Mouse (Mus musculus) right cerebral cortex, postnatal 4 days (tissue): ENCODE measurements at regions not wholly inside any gene's neighbourhood (a gene's known extent, or its start where the extent isn't known, plus 50 kb on each side); places are given as distances from the start of the nearest gene placed in this dataset.
"Not testable (repeated sequence)": the region's sequence is repeated elsewhere in the genome, so short reads cannot be mapped to it uniquely, and the experiment has no call there.

Experiments used
- DNase-seq: peaks from one replicate; pipeline ENCODE4 v3.0.0-alpha.2; 2022

GRCm38 (mm10) chr12:70633194-70633593 is 180.3 kb downstream of the Tmx1 start:
- DNase-seq: no peak

GRCm38 (mm10) chr12:70633622-70634365 is 180.9 kb downstream of the Tmx1 start:
- DNase-seq: no peak

GRCm38 (mm10) chr12:70635997-70636396 is 183.1 kb downstream of the Tmx1 start:
- DNase-seq: no peak

- no peak for DNase-seq
Observed at GRCm38 (mm10) chr12:70640186-70640585, 185.1 kb upstream of the Frmd6 start.

- no peak for DNase-seq
Observed at GRCm38 (mm10) chr12:70644910-70645309, 180.4 kb upstream of the Frmd6 start.

- DNase-seq: no peak
Observed at GRCm38 (mm10) chr12:70645407-70645806, 179.9 kb upstream of the Frmd6 start.

GRCm38 (mm10) chr12:70647516-70647915 is 177.8 kb upstream of the Frmd6 start:
- no peak for DNase-seq

- no peak for DNase-seq
Observed at GRCm38 (mm10) chr12:70648179-70648811, 177.0 kb upstream of the Frmd6 start.

- DNase-seq: no peak
Observed at GRCm38 (mm10) chr12:70648812-70649188, 176.5 kb upstream of the Frmd6 start.

GRCm38 (mm10) chr12:70649691-70650090 is 175.6 kb upstream of the Frmd6 start:
- DNase-seq: no peak

- DNase-seq: no peak
Observed at GRCm38 (mm10) chr12:70650470-70650869, 174.8 kb upstream of the Frmd6 start.

- no peak for DNase-seq
Observed at GRCm38 (mm10) chr12:70652751-70653150, 172.6 kb upstream of the Frmd6 start.

GRCm38 (mm10) chr12:70653971-70654370 is 171.3 kb upstream of the Frmd6 start:
- DNase-seq: no peak

GRCm38 (mm10) chr12:70654546-70654945 is 170.8 kb upstream of the Frmd6 start:
- DNase-seq: peak; percentile 38

GRCm38 (mm10) chr12:70655411-70655811 is 169.9 kb upstream of the Frmd6 start:
- no peak for DNase-seq

- DNase-seq: no peak
Observed at GRCm38 (mm10) chr12:70655900-70656544, 169.3 kb upstream of the Frmd6 start.

GRCm38 (mm10) chr12:70656805-70657492 is 168.4 kb upstream of the Frmd6 start:
- DNase-seq: no peak

GRCm38 (mm10) chr12:70657493-70657810 is 167.9 kb upstream of the Frmd6 start:
- DNase-seq: no peak

GRCm38 (mm10) chr12:70658106-70658505 is 167.2 kb upstream of the Frmd6 start:
- DNase-seq: no peak

GRCm38 (mm10) chr12:70660388-70660787 is 164.9 kb upstream of the Frmd6 start:
- no peak for DNase-seq

- DNase-seq: not testable (repeated sequence)
Observed at GRCm38 (mm10) chr12:70668158-70668557, 157.2 kb upstream of the Frmd6 start.

GRCm38 (mm10) chr12:70672115-70672514 is 153.2 kb upstream of the Frmd6 start:
- no peak for DNase-seq

GRCm38 (mm10) chr12:70673188-70673587 is 152.1 kb upstream of the Frmd6 start:
- no peak for DNase-seq

- no peak for DNase-seq
Observed at GRCm38 (mm10) chr12:70674144-70674543, 151.2 kb upstream of the Frmd6 start.
